Mouse (Mus musculus) embryonic facial prominence, embryonic 10.5 days (tissue): ENCODE data around the gene Fmc1. TPM values are rescaled to one million over a fixed set of nuclear protein-coding genes. Genes with fewer than 3 reads are reported as not detected.

Experiments used
- DNase-seq: peaks from one replicate; pipeline ENCODE4 v3.0.0-alpha.2; 2017; ENCODE audit warnings: low spot score
- H3K27ac ChIP-seq: fragments of 300-500 bp; sonication (generic); replicated peaks from 2 replicates; pipeline ENCODE4 v1.5.1; 2016; ENCODE audit warnings: mild to moderate bottlenecking
- H3K27me3 ChIP-seq: fragments of 300-500 bp; sonication (generic); replicated peaks from 2 replicates; pipeline ENCODE4 v1.6.1; 2016; ENCODE audit warnings: low read depth, mild to moderate bottlenecking; ENCODE audit not compliant: poor library complexity, severe bottlenecking
- H3K36me3 ChIP-seq: fragments of 300-500 bp; sonication (generic); replicated peaks from 2 replicates; pipeline ENCODE4 v1.6.1; 2016; ENCODE audit warnings: mild to moderate bottlenecking, moderate library complexity
- H3K4me1 ChIP-seq: fragments of 300-500 bp; sonication (generic); 2 replicates; pipeline ENCODE4 v1.6.1; 2016
- H3K4me3 ChIP-seq: fragments of 300-500 bp; sonication (generic); 2 replicates; pipeline ENCODE4 v1.5.1; 2016; ENCODE audit warnings: mild to moderate bottlenecking, moderate library complexity
- H3K9me3 ChIP-seq: fragments of 300-500 bp; sonication (generic); 2 replicates; pipeline ENCODE4 v1.6.1; 2016; ENCODE audit warnings: mild to moderate bottlenecking
- WGBS: fragments of 180-500 bp; shearing (Covaris S2); methylation state at CpG from one replicate; pipeline ENCODE4 v1.1.7; 2016; 5-methylcytosine and 5-hydroxymethylcytosine counted together
- microRNA-seq: library from miRNA; unstranded; fragments of <30 nt; microRNA quantifications from one replicate; pipeline ENCODE4, GENCODE M21; 2017
- polyA plus RNA-seq: library from polyadenylated mRNA; unstranded; fragments of >200 nt; fragmentation: Nextera tagmentation; extraction: Ambion mirVana; gene quantifications from 2 replicates; pipeline ENCODE4 v1.2.1, GENCODE M21; 2016

Fmc1 gene
- polyA plus RNA-seq, 1 experiment from 2014 or later: 102 TPM

- Histone ChIP-seq H3K27ac (no peak overlapping the region), H3K36me3 (peaks cover 92% of the 10 kb centered on the region), H3K27me3 (no peaks in the 10 kb centered on the region), H3K9me3 (no peaks in the 10 kb centered on the region), H3K4me3 (no peak overlapping the region), H3K4me1 (no peaks in the 10 kb centered on the region)
- no peak for DNase-seq
- WGBS: 95% methylated on average over 3 of the region's 3 CpGs
Measured at GRCm38 (mm10) chr6:38580112-38580857, 47.0 kb downstream of the Fmc1 start.

- Histone ChIP-seq H3K27me3 (no peaks in the 10 kb centered on the region), H3K9me3 (no peaks in the 10 kb centered on the region), H3K4me3 (no peak overlapping the region), H3K36me3 (peaks cover 93% of the 10 kb centered on the region), H3K4me1 (no peaks in the 10 kb centered on the region), H3K27ac (no peak overlapping the region)
- no peak for DNase-seq
- WGBS: 91% methylated on average over 3 of the region's 3 CpGs
Measured at GRCm38 (mm10) chr6:38581711-38582110, 48.4 kb downstream of the Fmc1 start.

Small RNA genes within 50 kb of the gene (microRNA-seq; reads per million reads assigned to microRNA genes)
- gene Mir7670: not detected

Other genes with a start within 250 kb of the Fmc1 start
- 17.0 and 17.5 TPM in 2 replicates for gene Zc3hav1l, start 234.2 kb upstream of the Fmc1 start, polyA plus RNA-seq
- 1.9 and 2.5 TPM in 2 replicates for gene Zc3hav1, start 178.9 kb upstream of the Fmc1 start, polyA plus RNA-seq
- gene Ttc26, start 152.0 kb upstream of the Fmc1 start, polyA plus RNA-seq: 14.4 and 15.4 TPM in 2 replicates
- 14.9 and 16.8 TPM in 2 replicates for gene Ubn2, start 99.6 kb upstream of the Fmc1 start, polyA plus RNA-seq
- gene Luc7l2, start 17.8 kb downstream of the Fmc1 start, polyA plus RNA-seq: 36.4 and 38.4 TPM in 2 replicates
- 0.06 TPM in 1 of 2 replicates, not detected in the other for gene Klrg2, start 103.7 kb downstream of the Fmc1 start, polyA plus RNA-seq
- 0.82 and 0.97 TPM in 2 replicates for gene Clec2l, start 129.6 kb downstream of the Fmc1 start, polyA plus RNA-seq